Mouse (Mus musculus) liver, embryonic 14 days (tissue): ENCODE results near the gene B3gnt4. TPM values are rescaled to one million over a fixed set of nuclear protein-coding genes. Genes with fewer than 3 reads are reported as not detected.

Experiments
- polyA plus RNA-seq: library from polyadenylated mRNA; depleted of rRNA; stranded (reverse); fragments of >200 nt; gene quantifications from 2 replicates; pipeline ENCODE4 v1.2.3, GENCODE M21; 2012; rRNA removed

The B3gnt4 gene
- polyA plus RNA-seq: not detected in 2 replicates

GRCm38 (mm10) chr5:123510160-123510559, at the start of gene B3gnt4:
Gene B3gnt4 (plus strand): TSS chr5:123510460.

DNA sequence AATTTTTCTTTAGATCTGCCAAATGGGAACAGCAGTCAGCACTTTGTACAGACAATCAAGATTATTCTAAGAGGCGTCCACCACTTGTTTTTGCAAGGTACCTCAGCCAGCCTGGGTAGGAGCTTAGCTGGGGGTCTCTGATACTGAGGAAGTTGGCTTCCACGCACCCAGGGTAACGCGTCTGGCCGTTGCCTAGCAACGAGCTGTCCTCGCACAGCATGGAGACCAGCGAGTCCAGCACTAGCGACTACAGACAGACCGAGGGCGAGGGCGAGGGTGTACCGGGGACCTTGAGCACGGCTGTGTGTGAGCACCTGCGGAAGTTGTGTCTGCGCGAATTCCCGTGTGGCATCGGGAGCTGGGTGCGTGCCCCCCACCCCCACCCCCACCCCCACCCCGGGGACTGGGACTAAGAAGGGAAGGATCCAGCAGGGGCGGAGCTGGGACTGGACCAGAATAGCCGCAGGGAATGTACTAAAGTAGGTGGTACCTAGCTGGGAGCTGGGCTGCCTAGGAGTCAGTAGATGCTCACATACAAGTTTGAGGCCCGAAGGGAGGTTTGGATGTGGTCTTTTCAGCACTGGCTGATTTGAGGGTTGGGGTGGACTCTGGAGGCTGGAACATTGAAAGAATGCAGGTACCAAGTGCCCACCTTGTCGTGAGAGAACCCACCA, 21.0 kb upstream of the B3gnt4 start, which contains the start of the genes Lrrc43 and Il31:
Gene Lrrc43, plus strand, starts transcription at position 194 of the 674 bp plus-strand sequence.
Gene Il31, minus strand, starts transcription at position 378 of the 674 bp plus-strand sequence.

DNA sequence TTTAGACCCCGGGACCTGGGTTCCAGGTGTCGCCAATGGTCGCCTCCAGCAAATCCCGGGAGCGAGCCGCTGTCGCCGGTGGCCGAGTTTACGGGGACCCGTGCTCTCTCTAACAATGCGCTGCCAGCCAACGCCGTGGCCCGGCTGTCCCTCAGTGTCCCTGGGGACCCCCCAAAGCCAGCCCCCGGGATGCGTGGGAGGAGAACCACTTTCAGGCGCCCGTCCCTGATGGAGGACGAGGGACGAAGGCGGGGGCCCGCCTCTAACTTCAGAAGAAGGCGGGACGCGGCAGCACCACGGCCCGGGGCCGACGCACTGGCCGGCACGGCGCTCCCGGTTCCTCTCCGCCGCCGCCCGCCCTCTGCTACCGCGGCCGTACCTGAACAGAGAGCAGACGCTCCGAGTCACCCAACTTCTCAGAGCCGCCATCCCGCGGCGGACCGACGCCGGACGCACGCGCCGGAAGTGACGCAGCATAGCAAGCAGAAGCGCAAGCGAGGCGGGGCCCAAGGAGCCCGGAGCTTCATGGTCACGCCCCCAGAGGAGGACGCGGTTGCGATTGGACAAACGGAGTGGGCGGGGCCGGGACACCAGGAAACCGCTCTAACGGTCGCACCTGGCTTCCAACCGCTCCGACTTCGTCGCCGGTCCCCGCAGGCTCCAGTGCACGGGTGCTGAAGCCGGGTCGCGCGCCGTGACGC, 13.6 kb downstream of the B3gnt4 start, which contains the start of gene Diablo:
Gene Diablo, minus strand, starts transcription at position 485 of the 701 bp plus-strand sequence.

GRCm38 (mm10) chr5:123525281-123525680, 15.0 kb downstream of the B3gnt4 start, which contains the start of gene Gm49027:
Gene Gm49027 (minus strand): TSS chr5:123525488.

Other genes with a start within 250 kb of the B3gnt4 start
- gene Bcl7a, start 166.6 kb upstream of the B3gnt4 start, polyA plus RNA-seq: 5.0 and 5.9 TPM in 2 replicates
- 3.4 and 3.6 TPM in 2 replicates for gene Mlxip, start 115.7 kb upstream of the B3gnt4 start, polyA plus RNA-seq
- gene Lrrc43, start 21.2 kb upstream of the B3gnt4 start, polyA plus RNA-seq: not detected in 2 replicates
- gene Il31, start 21.0 kb upstream of the B3gnt4 start, polyA plus RNA-seq: not detected in 2 replicates
- 34.8 and 40.2 TPM in 2 replicates for gene Diablo, start 13.7 kb downstream of the B3gnt4 start, polyA plus RNA-seq
- 0.42 and 0.98 TPM in 2 replicates for gene Gm49027, start 15.0 kb downstream of the B3gnt4 start, polyA plus RNA-seq
- gene Vps33a, start 62.6 kb downstream of the B3gnt4 start, polyA plus RNA-seq: 8.8 and 10.5 TPM in 2 replicates
- gene Clip1, start 174.2 kb downstream of the B3gnt4 start, polyA plus RNA-seq: 5.9 and 7.0 TPM in 2 replicates
- gene Zcchc8, start 210.6 kb downstream of the B3gnt4 start, polyA plus RNA-seq: 25.3 and 26.7 TPM in 2 replicates
- 43.6 TPM in 2 replicates for gene Rsrc2, start 239.0 kb downstream of the B3gnt4 start, polyA plus RNA-seq
- gene Kntc1, start 239.3 kb downstream of the B3gnt4 start, polyA plus RNA-seq: 19.9 and 25.5 TPM in 2 replicates